15 mouse cellular contexts compared by ENCODE assay signal in the genomic region with DNA sequence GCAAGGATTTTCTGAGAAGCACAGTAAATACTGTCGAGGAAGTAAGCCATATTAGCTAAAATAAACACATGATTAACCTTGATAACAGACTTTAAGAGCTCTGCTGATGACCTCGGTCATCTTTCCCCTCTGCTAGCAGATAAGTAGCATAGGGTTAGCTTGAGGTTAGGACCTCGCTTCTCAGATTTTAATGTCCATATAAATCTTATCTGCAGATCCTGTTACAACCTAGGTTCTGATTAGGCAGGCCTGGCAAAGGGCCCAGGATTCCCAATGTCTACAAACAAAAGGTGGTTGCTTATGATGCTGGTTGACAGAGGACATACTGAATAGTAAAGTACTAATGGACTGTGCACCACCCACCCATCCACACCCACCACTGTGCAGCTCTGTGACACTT.
"Had no signal": no experiment of that assay in that cellular context is flagged by ENCODE, and none has a peak within 500 bp of the region (broad histone marks: within the 10 kb centered on the region; RNA-seq: fewer than 3 reads in every experiment).

No protein-coding gene starts in this region.

- H3K36me3 ChIP-seq: limb, embryonic 10.5 days; liver, embryonic 12.5 days; midbrain, embryonic 10.5 days; neural tube, embryonic 15.5 days had no signal

- H3K4me3 ChIP-seq: layer of hippocampus, adult 2 months; left cerebral cortex, adult 2 months; limb, embryonic 10.5 days; liver, embryonic 12.5 days; midbrain, embryonic 10.5 days; myocyte; neural tube, embryonic 15.5 days had no signal

- DNase-seq: lung, postnatal 4 days; midbrain, embryonic 14.5 days; right cerebral cortex, adult 18-20 months; right cerebral cortex, postnatal 25 days; thymus, adult 18-20 months; thymus, postnatal 14 days had no signal

- H3K4me1 ChIP-seq: limb, embryonic 10.5 days; neural tube, embryonic 15.5 days had no signal

- ATAC-seq: hindbrain, postnatal 0 days; liver, embryonic 12.5 days had no signal

- H3K9me3 ChIP-seq: limb, embryonic 10.5 days; liver, embryonic 12.5 days; midbrain, embryonic 10.5 days; neural tube, embryonic 15.5 days had no signal

- H3K9ac ChIP-seq: liver, embryonic 12.5 days; lung, embryonic 14.5 days; neural tube, embryonic 15.5 days had no signal

- H3K4me2 ChIP-seq: liver, embryonic 12.5 days; lung, embryonic 14.5 days; neural tube, embryonic 15.5 days had no signal

- H3K27ac ChIP-seq: hindbrain, postnatal 0 days; layer of hippocampus, adult 2 months; left cerebral cortex, adult 2 months; limb, embryonic 10.5 days; liver, embryonic 12.5 days; midbrain, embryonic 10.5 days; neural tube, embryonic 15.5 days had no signal

- H3K27me3 ChIP-seq: liver, embryonic 12.5 days; neural tube, embryonic 15.5 days had no signal
